Mouse (Mus musculus): ENCODE measurements around the gene Bmp6. TPM values are rescaled to one million over a fixed set of nuclear protein-coding genes. Genes with fewer than 3 reads are reported as not detected.

Bmp6 gene
- polyA plus RNA-seq, 1 experiment: 6.4 TPM

DNA sequence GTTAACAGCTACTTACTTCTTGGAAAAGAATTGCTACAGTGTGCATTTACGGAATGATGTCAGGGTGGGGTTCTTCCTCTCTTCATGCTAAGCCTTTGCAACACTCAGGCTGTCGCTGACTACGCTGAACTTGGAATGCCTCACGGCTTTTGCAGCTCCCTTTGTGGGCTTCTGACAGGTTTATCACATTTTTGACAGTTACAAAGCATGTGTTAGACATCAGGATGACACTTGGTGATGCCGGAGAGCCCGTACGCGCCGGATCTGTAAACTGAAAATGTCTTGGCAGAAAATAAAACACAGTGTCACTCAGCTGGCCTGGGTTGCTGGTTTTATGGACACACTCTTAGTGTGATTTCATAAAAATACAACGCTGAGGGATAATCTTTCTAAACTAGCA lies 20.5 kb upstream of the Bmp6 start:
- Histone ChIP-seq H3K27ac (ENCODE audit: insufficient read depth, low read length) (no peak overlapping the region), H3K4me3 (replicated peaks; ENCODE audit: insufficient read depth, low read depth, low read length) (no peak overlapping the region), H3K27me3 (ENCODE audit: control insufficient read depth, insufficient read depth, low read length) (no peaks in the 10 kb centered on the region), H3K4me1 (ENCODE audit: control insufficient read depth, insufficient read depth, low read length) (no peaks in the 10 kb centered on the region)
- no peak for TF ChIP-seq POLR2A (IDR thresholded peaks at IDR 0.05; ENCODE audit: borderline replicate concordance, insufficient read depth, low read length)
- no peak for TF ChIP-seq CTCF (IDR thresholded peaks at IDR 0.05; ENCODE audit: borderline replicate concordance, insufficient read depth, low read depth, low read length)
- 17% methylated on average over 10 of the region's 10 CpGs for WGBS
- no peak for DNase-seq

- TF ChIP-seq POLR2A (IDR thresholded peaks at IDR 0.05; ENCODE audit: borderline replicate concordance, insufficient read depth, low read length): no peak
- no peak for TF ChIP-seq CTCF (IDR thresholded peaks at IDR 0.05; ENCODE audit: borderline replicate concordance, insufficient read depth, low read depth, low read length)
- Histone ChIP-seq H3K27me3 (ENCODE audit: control insufficient read depth, insufficient read depth, low read length) (no peaks in the 10 kb centered on the region), H3K27ac (ENCODE audit: insufficient read depth, low read length) (no peak overlapping the region), H3K4me1 (ENCODE audit: control insufficient read depth, insufficient read depth, low read length) (no peaks in the 10 kb centered on the region), H3K4me3 (replicated peaks; ENCODE audit: insufficient read depth, low read depth, low read length) (no peak overlapping the region)
- DNase-seq: no peak
- 55% methylated on average over 2 of the region's 2 CpGs for WGBS
Measured at GRCm38 (mm10) chr13:38327377-38327776, 17.5 kb upstream of the Bmp6 start.

GRCm38 (mm10) chr13:38333496-38333895 lies 11.4 kb upstream of the Bmp6 start:
- 78% methylated on average over 5 of the region's 5 CpGs for WGBS
- H3K4me1 ChIP-seq (ENCODE audit: control insufficient read depth, insufficient read depth, low read length): no peaks in the 10 kb centered on the region
- no peak for DNase-seq
- no peak overlapping the region for H3K4me3 ChIP-seq (replicated peaks; ENCODE audit: insufficient read depth, low read depth, low read length)
- no peak overlapping the region for H3K27ac ChIP-seq (ENCODE audit: insufficient read depth, low read length)
- H3K27me3 ChIP-seq (ENCODE audit: control insufficient read depth, insufficient read depth, low read length): no peaks in the 10 kb centered on the region
- TF ChIP-seq POLR2A (IDR thresholded peaks at IDR 0.05; ENCODE audit: borderline replicate concordance, insufficient read depth, low read length) (no peak), CTCF (IDR thresholded peaks at IDR 0.05; ENCODE audit: borderline replicate concordance, insufficient read depth, low read depth, low read length) (no peak)

DNA sequence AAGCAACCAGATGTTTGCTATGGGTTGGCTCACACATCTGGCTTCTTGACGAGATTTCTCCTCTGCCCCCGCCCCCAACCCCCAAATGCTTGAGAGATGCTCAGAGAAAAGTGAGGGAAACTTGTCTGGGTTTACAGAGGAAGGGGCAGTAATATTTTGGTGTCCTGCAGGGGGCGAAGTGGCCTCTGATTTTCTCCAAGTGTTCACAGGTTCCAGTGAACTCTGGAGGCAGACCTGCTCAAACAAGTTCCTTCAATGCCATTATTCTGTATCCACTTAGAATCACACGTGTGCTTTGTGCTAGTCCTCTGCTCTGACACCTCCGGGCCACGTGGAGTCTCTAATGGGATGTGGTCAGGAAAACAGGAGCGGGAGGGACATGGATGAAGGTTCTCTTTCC lies 2.3 kb upstream of the Bmp6 start:
- Histone ChIP-seq H3K27me3 (ENCODE audit: control insufficient read depth, insufficient read depth, low read length) (peaks cover 5% of the 10 kb centered on the region; the same call in 1 of the 2 replicates), H3K27ac (ENCODE audit: insufficient read depth, low read length) (no peak overlapping the region), H3K4me3 (replicated peaks; ENCODE audit: insufficient read depth, low read depth, low read length) (no peak overlapping the region), H3K4me1 (ENCODE audit: control insufficient read depth, insufficient read depth, low read length) (no peaks in the 10 kb centered on the region; the same call in 1 of the 2 replicates)
- 26% methylated on average over 7 of the region's 7 CpGs for WGBS
- DNase-seq: peak; percentile 14 to 43
- TF ChIP-seq POLR2A (IDR thresholded peaks at IDR 0.05; ENCODE audit: borderline replicate concordance, insufficient read depth, low read length) (no peak), CTCF (IDR thresholded peaks at IDR 0.05; ENCODE audit: borderline replicate concordance, insufficient read depth, low read depth, low read length) (peak; percentile 50)

- Histone ChIP-seq H3K27me3 (ENCODE audit: control insufficient read depth, insufficient read depth, low read length) (peaks cover 5% of the 10 kb centered on the region; the same call in 1 of the 2 replicates), H3K4me3 (replicated peaks; ENCODE audit: insufficient read depth, low read depth, low read length) (no peak overlapping the region), H3K4me1 (ENCODE audit: control insufficient read depth, insufficient read depth, low read length) (no peaks in the 10 kb centered on the region; the same call in 1 of the 2 replicates), H3K27ac (ENCODE audit: insufficient read depth, low read length) (no peak overlapping the region)
- DNase-seq: no peak
- TF ChIP-seq CTCF (IDR thresholded peaks at IDR 0.05; ENCODE audit: borderline replicate concordance, insufficient read depth, low read depth, low read length): no peak
- TF ChIP-seq POLR2A (IDR thresholded peaks at IDR 0.05; ENCODE audit: borderline replicate concordance, insufficient read depth, low read length): no peak
- WGBS: 81% methylated on average over 2 of the region's 2 CpGs
Measured at GRCm38 (mm10) chr13:38343202-38343601, 1.7 kb upstream of the Bmp6 start.

GRCm38 (mm10) chr13:38345431-38345820 lies 519 bp downstream of the Bmp6 start:
- Histone ChIP-seq H3K27ac (ENCODE audit: insufficient read depth, low read length) (no peak overlapping the region), H3K27me3 (ENCODE audit: control insufficient read depth, insufficient read depth, low read length) (peaks cover 5% of the 10 kb centered on the region; the same call in 1 of the 2 replicates), H3K4me3 (replicated peaks; ENCODE audit: insufficient read depth, low read depth, low read length) (peak overlapping the region; percentile 28), H3K4me1 (ENCODE audit: control insufficient read depth, insufficient read depth, low read length) (no peaks in the 10 kb centered on the region; the same call in 1 of the 2 replicates)
- TF ChIP-seq POLR2A (IDR thresholded peaks at IDR 0.05; ENCODE audit: borderline replicate concordance, insufficient read depth, low read length): no peak
- no peak for TF ChIP-seq CTCF (IDR thresholded peaks at IDR 0.05; ENCODE audit: borderline replicate concordance, insufficient read depth, low read depth, low read length)
- WGBS: 1% methylated on average over 32 of the region's 32 CpGs
- DNase-seq: peak in 1 of 2 experiments; percentile 13

- DNase-seq: peak in 1 of 2 experiments; percentile 16
- Histone ChIP-seq H3K4me3 (replicated peaks; ENCODE audit: insufficient read depth, low read depth, low read length) (peak overlapping the region; percentile 42), H3K27me3 (ENCODE audit: control insufficient read depth, insufficient read depth, low read length) (peaks cover 5% of the 10 kb centered on the region; the same call in 1 of the 2 replicates), H3K27ac (ENCODE audit: insufficient read depth, low read length) (no peak overlapping the region), H3K4me1 (ENCODE audit: control insufficient read depth, insufficient read depth, low read length) (no peaks in the 10 kb centered on the region; the same call in 1 of the 2 replicates)
- TF ChIP-seq CTCF (IDR thresholded peaks at IDR 0.05; ENCODE audit: borderline replicate concordance, insufficient read depth, low read depth, low read length): no peak
- no peak for TF ChIP-seq POLR2A (IDR thresholded peaks at IDR 0.05; ENCODE audit: borderline replicate concordance, insufficient read depth, low read length)
- under 1% methylated on average over 63 of the region's 63 CpGs for WGBS
Measured at GRCm38 (mm10) chr13:38346096-38346915, 1.4 kb downstream of the Bmp6 start.

All from cerebellum, adult 2 months (tissue).